Mouse (Mus musculus) CH12.LX (cell line): ENCODE measurements around the gene Ispd.

ENCODE experiments used
- CHD2 ChIP-seq: IDR thresholded peaks from 2 replicates; pipeline ENCODE4 v1.6.1; 2011; ENCODE audit warnings: low read length, improper control_type of control experiment
- CTCF ChIP-seq, 2 experiments: IDR thresholded peaks in 1 of 2; conservative IDR thresholded peaks in 1 of 2; 2 replicates each; pipeline ENCODE4 v1.5.1; 2011 to 2012; ENCODE audit warnings: low read depth in 2 of 2, low read length in 2 of 2, improper control_type of control experiment in 1 of 2, inconsistent platforms in 1 of 2, mild to moderate bottlenecking in 1 of 2, moderate library complexity in 1 of 2
- GABPA ChIP-seq: IDR thresholded peaks from 2 replicates; pipeline ENCODE4 v1.6.1; 2012; ENCODE audit warnings: low read depth, low read length, improper control_type of control experiment, inconsistent platforms; ENCODE audit not compliant: insufficient replicate concordance
- MAX ChIP-seq: IDR thresholded peaks from 2 replicates; pipeline ENCODE4 v1.6.1; 2011; ENCODE audit warnings: low read length, improper control_type of control experiment
- MAZ ChIP-seq: IDR thresholded peaks from 2 replicates; pipeline ENCODE4 v1.6.1; 2012; ENCODE audit warnings: low read depth, mild to moderate bottlenecking, inconsistent platforms, low read length, improper control_type of control experiment, moderate library complexity
- MEF2A ChIP-seq: IDR thresholded peaks from 2 replicates; pipeline ENCODE4 v1.6.1; 2014; ENCODE audit warnings: low read depth, mild to moderate bottlenecking, inconsistent platforms, low read length, improper control_type of control experiment, borderline replicate concordance
- NRF1 ChIP-seq: IDR thresholded peaks from 2 replicates; pipeline ENCODE4 v1.6.1; 2014; ENCODE audit warnings: low read depth, mild to moderate bottlenecking, inconsistent platforms, low read length, improper control_type of control experiment, moderate library complexity
- POLR2A ChIP-seq: IDR thresholded peaks from 2 replicates; pipeline ENCODE4 v1.6.1; 2011; ENCODE audit warnings: low read depth, mild to moderate bottlenecking, improper control_type of control experiment, low read length
- POLR2AphosphoS2 ChIP-seq: IDR thresholded peaks from 2 replicates; pipeline ENCODE4 v1.6.1; 2011; ENCODE audit warnings: low read depth, low read length, improper control_type of control experiment
- RCOR1 ChIP-seq: conservative IDR thresholded peaks from 2 replicates; pipeline ENCODE4 v1.6.1; 2012; ENCODE audit warnings: low read depth, mild to moderate bottlenecking, inconsistent platforms, low read length, improper control_type of control experiment
- SMC3 ChIP-seq: IDR thresholded peaks from 2 replicates; pipeline ENCODE4 v1.6.1; 2011; ENCODE audit warnings: low read depth, low read length, improper control_type of control experiment

DNA sequence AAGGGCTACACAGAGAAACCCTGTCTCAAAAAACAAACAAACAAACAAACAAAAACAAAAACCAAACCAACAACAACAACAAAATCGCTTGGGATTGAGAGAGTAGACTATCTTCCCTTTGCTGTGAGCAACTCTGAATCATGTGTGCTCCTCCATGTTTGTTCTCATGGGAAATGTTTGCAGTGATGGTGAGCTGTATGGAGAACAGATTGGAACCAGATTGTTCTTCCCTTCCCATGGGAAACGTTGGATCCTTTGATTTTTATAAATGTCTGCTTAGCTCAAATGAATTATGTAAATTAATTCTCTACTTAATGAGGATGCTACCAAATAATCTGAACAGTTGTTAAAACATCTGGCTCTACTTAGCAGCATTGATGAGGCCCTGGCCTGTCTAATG is 312.8 kb downstream of the Ispd start:
- TF ChIP-seq POLR2A (no peak), CHD2 (no peak), MEF2A (no peak), GABPA (no peak), CTCF (conservative IDR thresholded peaks at IDR 0.05 in 1 of 2, IDR thresholded peaks at IDR 0.05 in 1 of 2; ENCODE audit: low read depth in 2 of 2, low read length in 2 of 2) (no peak), MAX (no peak), NRF1 (no peak), POLR2AphosphoS2 (no peak), MAZ (no peak), SMC3 (no peak), RCOR1 (no peak)
